Mouse (Mus musculus): ENCODE measurements at regions not wholly inside any gene's neighbourhood (a gene's known extent, or its start where the extent isn't known, plus 50 kb on each side); places are given as distances from the start of the nearest gene placed in this dataset.

- no peaks in the 10 kb centered on the region for H3K27me3 ChIP-seq
- no peak overlapping the region for H3K9ac ChIP-seq
- H3K27ac ChIP-seq (replicated peaks) = no peak overlapping the region
- WGBS = 68% methylated on average over 11 of the region's 11 CpGs
- H3K9me3 ChIP-seq (replicated peaks) = no peaks in the 10 kb centered on the region
- H3K4me1 ChIP-seq = no peaks in the 10 kb centered on the region
- ATAC-seq (ENCODE audit: insufficient number of reproducible peaks, low FRiP score, low TSS enrichment, low read depth) = no peak
- H3K4me3 ChIP-seq (replicated peaks) = no peak overlapping the region
- no peaks in the 10 kb centered on the region for H3K36me3 ChIP-seq
- no peak overlapping the region for H3K4me2 ChIP-seq (replicated peaks)
These were observed 111.4 kb downstream of the Cd83 start for GRCm38 (mm10) chr13:43895990-43896389.

DNA sequence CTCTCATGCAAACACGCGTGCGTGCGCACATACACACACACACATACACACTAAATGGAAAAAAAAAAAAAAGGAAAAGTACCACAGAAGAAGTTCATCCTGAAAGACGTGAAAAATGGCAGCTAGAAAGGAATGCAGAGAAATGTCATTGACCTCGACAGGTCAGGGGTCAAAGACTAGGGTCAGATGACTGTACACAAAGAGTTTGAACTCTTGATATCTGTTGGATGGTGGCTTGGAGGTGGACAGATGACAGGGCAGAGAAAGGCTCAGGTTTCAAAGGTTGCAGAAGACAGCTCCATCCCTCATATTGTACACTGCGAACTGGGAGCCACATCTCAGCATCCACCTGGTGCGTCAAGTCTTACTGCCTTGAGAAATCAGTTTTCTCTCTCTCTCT is 112.5 kb downstream of the Cd83 start:
- no peaks in the 10 kb centered on the region for H3K36me3 ChIP-seq
- no peak overlapping the region for H3K4me3 ChIP-seq (replicated peaks)
- no peak overlapping the region for H3K27ac ChIP-seq (replicated peaks)
- no peak overlapping the region for H3K9ac ChIP-seq
- H3K4me2 ChIP-seq (replicated peaks) = no peak overlapping the region
- H3K27me3 ChIP-seq = no peaks in the 10 kb centered on the region
- 76% methylated on average over 8 of the region's 8 CpGs for WGBS
- no peaks in the 10 kb centered on the region for H3K9me3 ChIP-seq (replicated peaks)
- no peaks in the 10 kb centered on the region for H3K4me1 ChIP-seq
- ATAC-seq (ENCODE audit: insufficient number of reproducible peaks, low FRiP score, low TSS enrichment, low read depth) = no peak

DNA sequence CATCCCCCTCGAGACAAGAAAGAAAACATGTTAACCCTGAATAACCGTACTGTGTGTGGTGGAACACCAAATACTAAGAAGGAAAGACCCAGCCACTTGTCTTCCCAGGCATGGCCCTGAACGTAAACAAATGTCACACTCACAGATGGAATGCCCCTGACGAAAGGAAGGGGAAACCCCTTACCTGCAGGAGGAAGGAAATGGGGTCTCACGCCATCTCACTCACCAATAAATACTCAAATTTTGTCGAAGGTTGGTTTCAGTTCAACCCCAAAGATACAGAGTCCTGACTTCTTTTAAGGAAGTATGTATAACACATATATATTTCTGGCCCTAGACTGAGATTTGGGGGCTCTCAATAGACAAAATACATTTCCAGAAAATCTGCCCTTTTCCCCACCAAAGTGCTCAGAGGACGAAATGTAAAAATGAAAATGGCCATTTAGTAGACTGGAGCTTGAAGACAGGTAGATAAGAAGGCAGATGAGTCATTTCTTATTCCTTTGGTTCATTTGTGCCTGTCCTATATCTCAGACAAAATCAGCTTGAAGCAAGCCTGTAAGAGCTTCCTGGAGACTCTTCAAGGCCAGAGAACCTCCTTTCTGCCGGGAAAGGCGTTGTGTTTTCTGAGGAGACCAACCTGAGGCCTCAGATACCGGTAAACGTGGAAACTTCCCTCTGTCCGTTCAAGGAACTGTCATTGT is 114.1 kb downstream of the Cd83 start:
- no peak for ATAC-seq (ENCODE audit: insufficient number of reproducible peaks, low FRiP score, low TSS enrichment, low read depth)
- no peak overlapping the region for H3K4me2 ChIP-seq (replicated peaks)
- H3K4me1 ChIP-seq = no peaks in the 10 kb centered on the region
- WGBS = 77% methylated on average over 12 of the region's 12 CpGs
- H3K9ac ChIP-seq = no peak overlapping the region
- no peaks in the 10 kb centered on the region for H3K36me3 ChIP-seq
- H3K27ac ChIP-seq (replicated peaks) = no peak overlapping the region
- H3K4me3 ChIP-seq (replicated peaks) = no peak overlapping the region
- H3K9me3 ChIP-seq (replicated peaks) = no peaks in the 10 kb centered on the region
- no peaks in the 10 kb centered on the region for H3K27me3 ChIP-seq

- H3K9ac ChIP-seq = no peak overlapping the region
- H3K4me3 ChIP-seq (replicated peaks) = no peak overlapping the region
- no peaks in the 10 kb centered on the region for H3K4me1 ChIP-seq
- WGBS = 91% methylated on average over 2 of the region's 2 CpGs
- no peaks in the 10 kb centered on the region for H3K27me3 ChIP-seq
- H3K27ac ChIP-seq (replicated peaks) = no peak overlapping the region
- ATAC-seq (ENCODE audit: insufficient number of reproducible peaks, low FRiP score, low TSS enrichment, low read depth) = no peak
- no peaks in the 10 kb centered on the region for H3K9me3 ChIP-seq (replicated peaks)
- H3K36me3 ChIP-seq = no peaks in the 10 kb centered on the region
- H3K4me2 ChIP-seq (replicated peaks) = no peak overlapping the region
These were observed 115.5 kb downstream of the Cd83 start for GRCm38 (mm10) chr13:43900115-43900514.

DNA sequence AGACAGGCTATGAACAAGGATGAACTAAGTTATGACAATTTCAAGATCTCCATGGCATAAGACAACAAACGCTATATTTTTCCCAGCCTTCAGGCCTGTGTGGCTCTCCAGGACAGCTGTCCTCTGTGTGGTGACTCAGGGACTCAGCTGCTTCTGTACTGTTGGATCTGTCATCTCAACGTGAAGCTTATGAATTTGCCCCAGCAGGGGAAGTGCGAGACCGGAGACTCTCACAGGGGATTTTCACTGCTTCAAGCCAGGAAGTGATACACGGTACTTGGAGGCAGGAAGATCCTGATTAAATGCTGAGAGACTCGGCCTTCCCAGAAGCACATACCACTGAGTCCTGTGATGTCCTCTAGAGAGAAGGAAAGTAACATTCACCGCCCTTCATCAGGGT is 116.2 kb downstream of the Cd83 start:
- no peaks in the 10 kb centered on the region for H3K4me1 ChIP-seq
- H3K27me3 ChIP-seq = no peaks in the 10 kb centered on the region
- H3K4me3 ChIP-seq (replicated peaks) = no peak overlapping the region
- H3K9ac ChIP-seq = no peak overlapping the region
- 56% methylated on average over 7 of the region's 7 CpGs for WGBS
- no peaks in the 10 kb centered on the region for H3K36me3 ChIP-seq
- H3K4me2 ChIP-seq (replicated peaks) = no peak overlapping the region
- H3K27ac ChIP-seq (replicated peaks) = no peak overlapping the region
- H3K9me3 ChIP-seq (replicated peaks) = no peaks in the 10 kb centered on the region
- ATAC-seq (ENCODE audit: insufficient number of reproducible peaks, low FRiP score, low TSS enrichment, low read depth) = no peak; the same call in 1 of the 2 replicates

DNA sequence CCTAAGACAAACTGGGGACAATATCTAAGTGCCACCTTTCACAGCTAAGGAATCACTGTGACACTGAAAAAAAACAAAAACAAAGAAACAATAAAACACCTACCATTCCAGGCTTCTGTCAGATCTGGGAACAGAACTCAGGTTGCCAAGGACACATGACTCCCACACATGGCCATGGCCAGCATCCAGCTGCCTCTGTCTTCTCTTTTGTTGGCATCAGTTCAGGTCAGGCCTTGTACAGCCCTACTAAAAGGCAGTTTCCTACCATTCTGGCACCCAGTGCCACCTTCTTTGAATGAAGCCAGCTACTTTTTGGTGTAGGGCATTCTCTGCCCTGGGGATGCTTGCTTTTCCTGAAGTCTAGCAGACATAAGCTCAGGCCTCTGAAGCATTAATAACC is 118.8 kb downstream of the Cd83 start:
- H3K36me3 ChIP-seq = no peaks in the 10 kb centered on the region
- no peaks in the 10 kb centered on the region for H3K9me3 ChIP-seq (replicated peaks)
- ATAC-seq (ENCODE audit: insufficient number of reproducible peaks, low FRiP score, low TSS enrichment, low read depth) = no peak
- H3K4me3 ChIP-seq (replicated peaks) = no peak overlapping the region
- H3K4me1 ChIP-seq = peaks cover 8% of the 10 kb centered on the region; the same call in 1 of the 2 replicates
- H3K27ac ChIP-seq (replicated peaks) = no peak overlapping the region
- H3K9ac ChIP-seq = no peak overlapping the region
- no peak overlapping the region for H3K4me2 ChIP-seq (replicated peaks)
- no peaks in the 10 kb centered on the region for H3K27me3 ChIP-seq

DNA sequence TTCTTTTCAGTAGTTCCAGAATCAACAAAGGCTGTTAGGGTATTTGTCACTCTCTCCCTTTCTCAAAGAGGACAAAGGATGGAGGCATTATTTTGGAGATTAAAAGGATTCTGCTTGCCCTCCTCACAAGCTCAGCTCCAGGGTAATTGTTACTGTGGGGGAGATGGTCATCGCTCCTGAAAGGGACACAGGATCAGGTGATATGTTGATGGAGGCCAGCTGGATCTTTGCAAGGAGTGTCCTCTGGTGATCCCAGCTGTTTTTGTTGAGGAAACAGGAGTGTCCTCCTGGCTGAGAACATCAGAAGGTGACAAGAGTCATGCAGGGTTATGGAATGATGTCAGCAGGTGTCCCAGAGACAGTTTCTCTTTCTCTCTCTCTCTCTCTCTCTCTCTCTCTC is 119.7 kb downstream of the Cd83 start:
- Histone ChIP-seq H3K4me2 (replicated peaks) (no peak overlapping the region), H3K9ac (no peak overlapping the region), H3K27me3 (no peaks in the 10 kb centered on the region), H3K36me3 (no peaks in the 10 kb centered on the region), H3K27ac (replicated peaks) (no peak overlapping the region), H3K9me3 (replicated peaks) (no peaks in the 10 kb centered on the region), H3K4me3 (replicated peaks) (no peak overlapping the region), H3K4me1 (peaks cover 10% of the 10 kb centered on the region; the same call in 1 of the 2 replicates)
- ATAC-seq (ENCODE audit: insufficient number of reproducible peaks, low FRiP score, low TSS enrichment, low read depth) = no peak
- WGBS = 60% methylated on average over 1 of the region's 1 CpGs

DNA sequence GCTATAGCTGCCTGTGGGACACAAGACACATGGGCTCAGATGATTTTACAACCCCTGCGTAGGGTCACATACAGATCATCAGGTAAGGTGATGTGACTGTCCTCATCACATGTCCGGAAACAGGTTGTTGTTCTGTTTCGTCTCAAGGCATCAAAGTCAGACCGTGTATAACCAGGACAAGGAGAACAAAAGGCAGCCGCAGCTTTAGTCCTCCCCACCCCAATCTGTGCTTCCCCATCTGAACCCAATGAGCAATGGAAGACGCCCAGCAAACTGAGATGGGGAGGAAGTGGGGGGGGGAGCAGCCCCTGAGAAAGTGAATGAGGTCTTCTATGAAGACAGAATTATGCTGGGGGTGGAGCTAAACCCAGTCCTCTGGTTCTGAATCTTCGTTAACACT is 121.7 kb downstream of the Cd83 start:
- Histone ChIP-seq H3K27me3 (no peaks in the 10 kb centered on the region), H3K27ac (replicated peaks) (no peak overlapping the region), H3K36me3 (no peaks in the 10 kb centered on the region), H3K9ac (no peak overlapping the region), H3K4me2 (replicated peaks) (no peak overlapping the region), H3K4me3 (replicated peaks) (no peak overlapping the region), H3K9me3 (replicated peaks) (no peaks in the 10 kb centered on the region), H3K4me1 (peaks cover 10% of the 10 kb centered on the region; the same call in 1 of the 2 replicates)
- ATAC-seq (ENCODE audit: insufficient number of reproducible peaks, low FRiP score, low TSS enrichment, low read depth) = no peak
- WGBS = 73% methylated on average over 7 of the region's 7 CpGs

DNA sequence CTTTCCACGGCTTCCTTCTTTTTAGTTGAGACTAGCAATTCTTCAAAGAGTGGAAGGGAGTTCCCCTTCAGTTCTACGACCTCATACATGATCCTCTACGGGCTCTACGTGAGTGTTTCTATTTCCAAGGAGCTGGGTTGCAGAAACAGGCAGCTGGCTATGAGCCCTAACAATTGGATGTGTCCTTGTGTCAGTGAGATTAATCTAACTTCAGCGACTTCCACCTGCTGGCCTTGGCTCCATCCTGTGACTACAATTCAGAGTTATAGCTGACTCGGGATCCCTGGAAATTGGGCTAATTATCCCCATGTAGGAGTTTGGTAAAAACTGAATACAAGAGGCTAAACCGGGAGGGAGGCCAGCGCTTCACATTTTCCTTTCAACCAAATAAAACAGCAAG is 122.8 kb downstream of the Cd83 start:
- no peak overlapping the region for H3K9ac ChIP-seq
- peaks cover 10% of the 10 kb centered on the region; the same call in 1 of the 2 replicates for H3K4me1 ChIP-seq
- H3K4me3 ChIP-seq (replicated peaks) = no peak overlapping the region
- WGBS = 56% methylated on average over 8 of the region's 8 CpGs
- no peaks in the 10 kb centered on the region for H3K27me3 ChIP-seq
- H3K36me3 ChIP-seq = no peaks in the 10 kb centered on the region
- H3K27ac ChIP-seq (replicated peaks) = no peak overlapping the region
- no peak overlapping the region for H3K4me2 ChIP-seq (replicated peaks)
- ATAC-seq (ENCODE audit: insufficient number of reproducible peaks, low FRiP score, low TSS enrichment, low read depth) = no peak
- no peaks in the 10 kb centered on the region for H3K9me3 ChIP-seq (replicated peaks)

- WGBS = 46% methylated on average over 16 of the region's 16 CpGs
- peaks cover 10% of the 10 kb centered on the region; the same call in 1 of the 2 replicates for H3K4me1 ChIP-seq
- no peak overlapping the region for H3K4me3 ChIP-seq (replicated peaks)
- no peak for ATAC-seq (ENCODE audit: insufficient number of reproducible peaks, low FRiP score, low TSS enrichment, low read depth)
- H3K27ac ChIP-seq (replicated peaks) = no peak overlapping the region
- no peaks in the 10 kb centered on the region for H3K27me3 ChIP-seq
- H3K36me3 ChIP-seq = no peaks in the 10 kb centered on the region
- no peak overlapping the region for H3K9ac ChIP-seq
- no peaks in the 10 kb centered on the region for H3K9me3 ChIP-seq (replicated peaks)
- no peak overlapping the region for H3K4me2 ChIP-seq (replicated peaks)
These were observed 123.6 kb downstream of the Cd83 start for GRCm38 (mm10) chr13:43908041-43908644.

GRCm38 (mm10) chr13:43909933-43910332 is 125.4 kb downstream of the Cd83 start:
- H3K4me2 ChIP-seq (replicated peaks) = no peak overlapping the region
- no peak overlapping the region for H3K9ac ChIP-seq
- no peak overlapping the region for H3K4me3 ChIP-seq (replicated peaks)
- H3K9me3 ChIP-seq (replicated peaks) = no peaks in the 10 kb centered on the region
- WGBS = 48% methylated on average over 7 of the region's 7 CpGs
- no peak for ATAC-seq (ENCODE audit: insufficient number of reproducible peaks, low FRiP score, low TSS enrichment, low read depth)
- no peak overlapping the region for H3K27ac ChIP-seq (replicated peaks)
- no peaks in the 10 kb centered on the region for H3K36me3 ChIP-seq
- H3K4me1 ChIP-seq = peaks cover 10% of the 10 kb centered on the region; the same call in 1 of the 2 replicates
- H3K27me3 ChIP-seq = no peaks in the 10 kb centered on the region

GRCm38 (mm10) chr13:43913476-43913875 is 128.9 kb downstream of the Cd83 start:
- 34% methylated on average over 7 of the region's 7 CpGs for WGBS
- no peaks in the 10 kb centered on the region for H3K36me3 ChIP-seq
- H3K4me2 ChIP-seq (replicated peaks) = no peak overlapping the region
- H3K9ac ChIP-seq = no peak overlapping the region
- no peak for ATAC-seq (ENCODE audit: insufficient number of reproducible peaks, low FRiP score, low TSS enrichment, low read depth)
- no peaks in the 10 kb centered on the region for H3K27me3 ChIP-seq
- no peak overlapping the region for H3K27ac ChIP-seq (replicated peaks)
- H3K4me1 ChIP-seq = peaks cover under 1% of the 10 kb centered on the region; the same call in 1 of the 2 replicates
- no peaks in the 10 kb centered on the region for H3K9me3 ChIP-seq (replicated peaks)
- no peak overlapping the region for H3K4me3 ChIP-seq (replicated peaks)

Data from embryonic facial prominence, embryonic 15.5 days (tissue).